Mouse (Mus musculus): ENCODE measurements at regions not wholly inside any gene's neighbourhood (a gene's known extent, or its start where the extent isn't known, plus 50 kb on each side); places are given as distances from the start of the nearest gene placed in this dataset.
A peak's percentile ranks its signal among the peaks of the same experiment; 100 is the strongest.

- Histone ChIP-seq H3K27ac (ENCODE audit: low read length) (no peak overlapping the region), H3K4me1 (ENCODE audit: control insufficient read depth, insufficient read depth, low read length) (no peaks in the 10 kb centered on the region), H3K4me3 (ENCODE audit: low read depth, low read length) (no peak overlapping the region), H3K9ac (replicated peaks; ENCODE audit: low read depth, low read length) (no peak overlapping the region), H3K4me2 (replicated peaks; ENCODE audit: low read depth, low read length) (no peak overlapping the region), H3K27me3 (ENCODE audit: control insufficient read depth, insufficient read depth, low read length) (no peaks in the 10 kb centered on the region), H3K9me3 (ENCODE audit: control insufficient read depth, low read depth, low read length) (no peaks in the 10 kb centered on the region), H3K36me3 (ENCODE audit: control insufficient read depth, insufficient read depth, low read length) (no peaks in the 10 kb centered on the region)
- no peak for ATAC-seq (ENCODE audit: insufficient number of reproducible peaks, insufficient read depth, low FRiP score, low read depth)
- WGBS, result 13% methylated on average over 1 of the region's 1 CpGs
Observed at GRCm38 (mm10) chr16:97667536-97667935, 56.5 kb upstream of the Tmprss2 start.

GRCm38 (mm10) chr16:97665518-97665917 is 54.5 kb upstream of the Tmprss2 start:
- no peak overlapping the region for H3K4me3 ChIP-seq (ENCODE audit: low read depth, low read length)
- H3K4me1 ChIP-seq (ENCODE audit: control insufficient read depth, insufficient read depth, low read length), result no peaks in the 10 kb centered on the region
- no peaks in the 10 kb centered on the region for H3K9me3 ChIP-seq (ENCODE audit: control insufficient read depth, low read depth, low read length)
- no peaks in the 10 kb centered on the region for H3K27me3 ChIP-seq (ENCODE audit: control insufficient read depth, insufficient read depth, low read length)
- no peaks in the 10 kb centered on the region for H3K36me3 ChIP-seq (ENCODE audit: control insufficient read depth, insufficient read depth, low read length)
- H3K9ac ChIP-seq (replicated peaks; ENCODE audit: low read depth, low read length), result no peak overlapping the region
- 62% methylated on average over 1 of the region's 1 CpGs for WGBS
- no peak overlapping the region for H3K4me2 ChIP-seq (replicated peaks; ENCODE audit: low read depth, low read length)
- peak; percentile 50; the same call in 1 of the 2 replicates for ATAC-seq (ENCODE audit: insufficient number of reproducible peaks, insufficient read depth, low FRiP score, low read depth)
- H3K27ac ChIP-seq (ENCODE audit: low read length), result no peak overlapping the region
